Mouse (Mus musculus) cortical plate, adult 2 months (tissue): ENCODE results near the gene Usp42.

Experiments used
- CTCF ChIP-seq: fragments of 200-500 bp; IDR thresholded peaks from 2 replicates; pipeline ENCODE4 v1.5.1; 2011; ENCODE audit warnings: mild to moderate bottlenecking, control low read depth, low read length; ENCODE audit not compliant: insufficient read depth; ENCODE audit errors: extremely low read depth
- POLR2A ChIP-seq: fragments of 200-500 bp; IDR thresholded peaks from 2 replicates; pipeline ENCODE4 v1.6.1; 2011; ENCODE audit warnings: mild to moderate bottlenecking, low read length, control low read depth; ENCODE audit not compliant: insufficient read depth; ENCODE audit errors: extremely low read depth

GRCm38 (mm10) chr5:143670740-143671415, 61.2 kb downstream of the Usp42 start:
- TF ChIP-seq CTCF (no peak), POLR2A (no peak)
